Mouse (Mus musculus) heart, postnatal 14 days (tissue): ENCODE measurements at regions not wholly inside any gene's neighbourhood (a gene's known extent, or its start where the extent isn't known, plus 50 kb on each side); places are given as distances from the start of the nearest gene placed in this dataset.

ENCODE experiments used
- DNase-seq, 2 experiments: peaks; one replicate each; pipeline ENCODE4 v3.0.0; 2021 to 2022
- intact Hi-C: fragments of 180-260 bp; cut with DNase I; formaldehyde crosslinking; loops from one replicate; pipeline ENCODE4 v1.15.1; 2025

DNA sequence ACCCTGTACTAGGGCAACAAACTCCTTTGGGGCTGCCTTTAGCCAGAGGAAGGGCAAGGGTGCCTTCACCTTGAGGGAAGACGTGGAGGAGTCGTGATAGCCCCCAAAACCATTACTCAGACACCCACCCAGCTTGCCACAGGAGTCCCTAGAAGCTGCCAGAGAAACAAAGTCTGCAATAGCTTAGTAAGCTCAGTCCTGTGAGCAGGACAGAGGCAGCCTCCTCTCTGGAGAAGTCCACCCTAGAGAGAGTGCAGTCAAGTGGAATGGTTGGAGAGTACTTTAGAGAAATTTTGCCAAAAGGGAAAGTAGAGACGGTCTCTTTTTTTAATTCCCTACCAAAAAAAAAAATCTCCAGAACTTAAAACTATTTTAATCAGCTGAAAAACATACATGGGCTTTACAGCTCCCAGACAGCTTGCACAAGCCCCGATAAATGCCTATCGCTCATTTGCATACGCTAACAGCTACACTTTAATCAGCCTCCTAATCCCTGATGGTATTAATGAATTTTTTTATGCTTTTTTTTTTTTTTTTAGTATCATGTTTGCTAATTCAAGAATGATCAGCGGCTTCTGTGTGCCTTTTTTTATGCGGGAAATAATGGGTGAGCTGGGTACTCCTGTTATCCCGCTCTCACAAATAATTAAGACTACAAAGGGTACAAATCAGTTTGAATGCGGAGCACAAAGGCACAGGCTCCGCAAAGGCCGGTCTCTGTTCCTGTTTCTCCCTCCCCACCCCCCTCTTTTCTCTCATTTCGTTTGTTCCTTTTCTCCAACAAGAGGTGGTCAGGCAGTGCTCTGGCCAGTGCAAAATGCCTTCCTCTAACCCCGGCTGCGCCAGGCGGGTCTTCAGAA, 219.8 kb downstream of the Il20rb start:
- intact Hi-C loops: no loop called here

DNA sequence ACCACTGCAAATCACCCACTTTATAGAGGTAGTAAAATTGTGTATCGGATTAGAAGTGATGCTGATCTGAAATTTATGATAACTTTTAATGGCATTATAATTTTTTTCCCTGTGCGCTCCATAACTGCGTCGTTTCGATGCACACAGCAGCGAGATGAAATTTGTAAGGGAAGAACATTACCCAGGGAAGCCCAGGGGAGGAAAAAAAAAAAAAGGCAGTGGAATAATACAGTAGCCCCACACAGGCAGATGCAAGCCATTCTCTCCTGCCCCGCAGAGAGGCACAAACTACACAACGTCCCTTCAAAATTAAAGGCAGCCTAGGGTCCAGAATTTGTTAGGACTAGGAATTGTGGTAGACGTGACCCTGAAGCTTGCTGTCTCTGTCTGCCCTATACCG, 234.2 kb downstream of the Il20rb start:
- DNase-seq: no peak
- intact Hi-C loops: no loop called here

More for the DNA sequence above, 219.8 kb downstream of the Il20rb start:
- DNase-seq: no peak
